24 mouse cellular contexts compared by ENCODE assay signal in the genomic region with DNA sequence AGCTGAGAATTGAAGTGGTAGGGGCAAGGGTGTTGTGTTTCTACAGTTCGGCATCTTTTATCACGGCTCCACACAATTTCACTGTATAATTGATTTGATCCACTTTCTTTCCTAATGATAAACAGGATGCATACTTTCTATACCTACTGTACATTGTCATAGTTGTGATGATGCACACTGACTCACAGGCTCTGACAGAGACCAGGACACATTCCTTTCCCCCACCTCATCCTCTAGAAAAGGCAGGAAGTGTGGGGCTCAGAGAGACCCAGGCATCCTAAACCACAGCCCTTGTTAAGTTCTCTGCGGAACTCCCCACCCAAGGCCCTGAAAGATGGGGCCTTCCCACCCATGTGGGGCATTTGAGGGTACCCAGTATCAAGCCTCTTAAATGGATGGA.
A peak's percentile ranks its signal among the peaks of the same experiment; 100 is the strongest.
DNase-seq lines count a peak whose midpoint lies in the region; ATAC-seq and TF ChIP-seq lines count a peak whose summit lies in the region.
"Had no signal": no experiment of that assay in that cellular context is flagged by ENCODE, and none has a peak within 500 bp of the region (broad histone marks: within the 10 kb centered on the region; RNA-seq: fewer than 3 reads in every experiment).

No protein-coding gene starts in this region.

- no peak overlapping the region for H3K9ac ChIP-seq in MEL (ENCODE audit: control insufficient read depth, low read depth, low read length, poor library complexity, severe bottlenecking)
- no peak overlapping the region for H3K9ac ChIP-seq in midbrain, embryonic 15.5 days
- H3K9ac ChIP-seq in forebrain, embryonic 11.5 days (ENCODE audit: low read length): no peak overlapping the region
- H3K9ac ChIP-seq: forebrain, embryonic 12.5 days; forebrain, embryonic 15.5 days; heart, embryonic 13.5 days; hindbrain, embryonic 12.5 days; hindbrain, embryonic 15.5 days had no signal

- H3K36me3 ChIP-seq in megakaryocyte, embryonic 14.5 days (replicated peaks; ENCODE audit: low read length): peaks cover 61% of the 10 kb centered on the region
- H3K36me3 ChIP-seq in MEL (ENCODE audit: control insufficient read depth in 1 of 2, insufficient read depth in 2 of 2, low read length in 2 of 2): peaks cover 0 to 72% of the 10 kb centered on the region in 2 experiments; a peak in 2 of 4 replicates
- H3K36me3 ChIP-seq in midbrain, embryonic 15.5 days (replicated peaks): no peaks in the 10 kb centered on the region
- no peaks in the 10 kb centered on the region for H3K36me3 ChIP-seq in forebrain, embryonic 11.5 days (ENCODE audit: control insufficient read depth, insufficient read depth, low read length)
- H3K36me3 ChIP-seq: forebrain, embryonic 12.5 days; forebrain, embryonic 15.5 days; G1E; heart, embryonic 10.5 days; heart, embryonic 13.5 days; hindbrain, embryonic 12.5 days; hindbrain, embryonic 15.5 days had no signal

- H3K27ac ChIP-seq in MEL (ENCODE audit: control insufficient read depth, low read depth, low read length): peak overlapping the region; percentile 70
- H3K27ac ChIP-seq in embryonic fibroblast, embryonic 13.5 days (ENCODE audit: insufficient read depth, low read length): peak overlapping the region; percentile 47; the same call in 1 of the 2 replicates
- no peak overlapping the region for H3K27ac ChIP-seq in midbrain, embryonic 15.5 days
- no peak overlapping the region for H3K27ac ChIP-seq in forebrain, embryonic 11.5 days (ENCODE audit: low read depth, low read length)
- H3K27ac ChIP-seq: forebrain, embryonic 12.5 days; forebrain, embryonic 15.5 days; heart, adult 2 months; heart, embryonic 10.5 days; heart, embryonic 13.5 days; hindbrain, embryonic 12.5 days; hindbrain, embryonic 15.5 days had no signal

- H3K27me3 ChIP-seq in megakaryocyte, embryonic 14.5 days (replicated peaks): no peaks in the 10 kb centered on the region
- no peaks in the 10 kb centered on the region for H3K27me3 ChIP-seq in MEL (ENCODE audit: control insufficient read depth in 1 of 2, insufficient read depth in 2 of 2, low read length in 2 of 2)
- no peaks in the 10 kb centered on the region for H3K27me3 ChIP-seq in midbrain, embryonic 15.5 days (replicated peaks)
- no peaks in the 10 kb centered on the region for H3K27me3 ChIP-seq in forebrain, embryonic 11.5 days (ENCODE audit: control insufficient read depth, insufficient read depth, low read length)
- H3K27me3 ChIP-seq: CH12.LX; forebrain, embryonic 12.5 days; forebrain, embryonic 15.5 days; heart, embryonic 13.5 days; hindbrain, embryonic 12.5 days; hindbrain, embryonic 15.5 days; Patski had no signal

- TF ChIP-seq EP300 in MEL (IDR thresholded peaks at IDR 0.05; ENCODE audit: low read depth in 1 of 2, low read length in 2 of 2): no peak

- ATAC-seq in megakaryocyte, adult 5-6 weeks (ENCODE audit: poor library complexity, severe bottlenecking): no peak
- no peak for ATAC-seq in midbrain, embryonic 15.5 days (replicated peaks)
- no peak for ATAC-seq in forebrain, embryonic 11.5 days (replicated peaks; ENCODE audit: low FRiP score)
- ATAC-seq: forebrain, embryonic 15.5 days; intestine, postnatal 0 days; Patski had no signal

- DNase-seq in MEL (ENCODE audit: low read depth, low spot score): no peak
- DNase-seq in forebrain, embryonic 11.5 days (ENCODE audit: low spot score): no peak
- DNase-seq: adrenal gland, postnatal 10 days; adrenal gland, postnatal 36 days; cerebellum, adult 18-20 months; cerebellum, adult 9-10 months; cerebellum, postnatal 14 days; gastrocnemius, postnatal 25 days; heart, adult 2 months; heart, postnatal 14 days had no signal

- H3K4me1 ChIP-seq in megakaryocyte, embryonic 14.5 days: peaks cover 90% of the 10 kb centered on the region
- H3K4me1 ChIP-seq in MEL (ENCODE audit: control insufficient read depth in 1 of 2, insufficient read depth in 2 of 2, low read length in 2 of 2): peaks cover 59 to 64% of the 10 kb centered on the region in 2 experiments
- H3K4me1 ChIP-seq in embryonic fibroblast, embryonic 13.5 days (ENCODE audit: control insufficient read depth, insufficient read depth, low read length): peaks cover 4% of the 10 kb centered on the region; the same call in 1 of the 2 replicates
- H3K4me1 ChIP-seq in midbrain, embryonic 15.5 days: no peaks in the 10 kb centered on the region
- H3K4me1 ChIP-seq in forebrain, embryonic 11.5 days (replicated peaks; ENCODE audit: control insufficient read depth, insufficient read depth, low read length): no peaks in the 10 kb centered on the region
- H3K4me1 ChIP-seq: forebrain, embryonic 12.5 days; forebrain, embryonic 15.5 days; heart, embryonic 10.5 days; heart, embryonic 13.5 days; hindbrain, embryonic 12.5 days; hindbrain, embryonic 15.5 days had no signal

- no peaks in the 10 kb centered on the region for H3K9me3 ChIP-seq in megakaryocyte, embryonic 14.5 days
- no peaks in the 10 kb centered on the region for H3K9me3 ChIP-seq in MEL (replicated peaks; ENCODE audit: insufficient read depth, low read length)
- H3K9me3 ChIP-seq in midbrain, embryonic 15.5 days: no peaks in the 10 kb centered on the region
- no peaks in the 10 kb centered on the region for H3K9me3 ChIP-seq in forebrain, embryonic 11.5 days (ENCODE audit: control insufficient read depth, low read length)
- H3K9me3 ChIP-seq: forebrain, embryonic 12.5 days; forebrain, embryonic 15.5 days; G1E; heart, embryonic 10.5 days; heart, embryonic 13.5 days; hindbrain, embryonic 12.5 days; hindbrain, embryonic 15.5 days had no signal

- no peak for TF ChIP-seq POLR2A in MEL (IDR thresholded peaks at IDR 0.05; ENCODE audit: control insufficient read depth in 1 of 2, insufficient read depth in 1 of 2, low read depth in 1 of 2, low read length in 2 of 2, poor library complexity in 1 of 2)
- no peak for TF ChIP-seq POLR2A in embryonic fibroblast, embryonic 13.5 days (IDR thresholded peaks at IDR 0.05; ENCODE audit: low read depth, low read length)

- H3K4me2 ChIP-seq in midbrain, embryonic 15.5 days: no peak overlapping the region
- H3K4me2 ChIP-seq in forebrain, embryonic 11.5 days (ENCODE audit: low read depth, low read length, severe bottlenecking): no peak overlapping the region
- H3K4me2 ChIP-seq: forebrain, embryonic 12.5 days; forebrain, embryonic 15.5 days; heart, embryonic 13.5 days; hindbrain, embryonic 12.5 days; hindbrain, embryonic 15.5 days had no signal

- no peak for TF ChIP-seq RAD21 in MEL (IDR thresholded peaks at IDR 0.05; ENCODE audit: low read depth, low read length)

- 93% methylated on average over 3 of the region's 3 CpGs for whole genome bisulfite sequencing in midbrain, embryonic 15.5 days
- WGBS in forebrain, embryonic 11.5 days: 83% methylated on average over 3 of the region's 3 CpGs

- H3K4me3 ChIP-seq in megakaryocyte, embryonic 14.5 days (replicated peaks): peak overlapping the region; percentile 5
- H3K4me3 ChIP-seq in MEL (ENCODE audit: control insufficient read depth in 1 of 2, insufficient read depth in 1 of 2, low read depth in 2 of 2, low read length in 2 of 2): no peak overlapping the region
- H3K4me3 ChIP-seq in embryonic fibroblast, embryonic 13.5 days (ENCODE audit: insufficient read depth, low read length): no peak overlapping the region
- H3K4me3 ChIP-seq in midbrain, embryonic 15.5 days: no peak overlapping the region
- H3K4me3 ChIP-seq in forebrain, embryonic 11.5 days (ENCODE audit: low read depth, low read length): no peak overlapping the region
- H3K4me3 ChIP-seq: forebrain, embryonic 12.5 days; forebrain, embryonic 15.5 days; heart, adult 2 months; heart, embryonic 10.5 days; heart, embryonic 13.5 days; hindbrain, embryonic 12.5 days; hindbrain, embryonic 15.5 days had no signal

- no peak for TF ChIP-seq CTCF in MEL (IDR thresholded peaks at IDR 0.05 in 2 of 3, conservative IDR thresholded peaks at IDR 0.05 in 1 of 3; ENCODE audit: control insufficient read depth in 1 of 3, insufficient read depth in 1 of 3, low read depth in 2 of 3, low read length in 3 of 3, poor library complexity in 1 of 3, severe bottlenecking in 1 of 3)
- no peak for TF ChIP-seq CTCF in embryonic fibroblast, embryonic 13.5 days (IDR thresholded peaks at IDR 0.05; ENCODE audit: borderline replicate concordance, insufficient read depth, low read length)

- H3K79me2 ChIP-seq in MEL (ENCODE audit: control insufficient read depth, insufficient read depth, low read length, poor library complexity): no peaks in the 10 kb centered on the region

TF ChIP-seq in MEL, 35 proteins besides CTCF, POLR2A, EP300 and RAD21:
- no peak for TF ChIP-seq ZC3H11A (IDR thresholded peaks at IDR 0.05; ENCODE audit: low read depth, low read length)
- TF ChIP-seq CHD1 (IDR thresholded peaks at IDR 0.05; ENCODE audit: low read depth, low read length): no peak
TF ChIP-seq in MEL: peak in this region for 0.

Comparison
In these comparisons a context has a peak if more than half of its experiments do, and no peak if none do; other contexts are left out.
1. H3K27ac ChIP-seq: peak in MEL (single experiment) and embryonic fibroblast, embryonic 13.5 days (single experiment); none in midbrain, embryonic 15.5 days (single experiment) and forebrain, embryonic 11.5 days (single experiment).